Mouse (Mus musculus): ENCODE results near the gene Slitrk1.

Gene Slitrk1

DNA sequence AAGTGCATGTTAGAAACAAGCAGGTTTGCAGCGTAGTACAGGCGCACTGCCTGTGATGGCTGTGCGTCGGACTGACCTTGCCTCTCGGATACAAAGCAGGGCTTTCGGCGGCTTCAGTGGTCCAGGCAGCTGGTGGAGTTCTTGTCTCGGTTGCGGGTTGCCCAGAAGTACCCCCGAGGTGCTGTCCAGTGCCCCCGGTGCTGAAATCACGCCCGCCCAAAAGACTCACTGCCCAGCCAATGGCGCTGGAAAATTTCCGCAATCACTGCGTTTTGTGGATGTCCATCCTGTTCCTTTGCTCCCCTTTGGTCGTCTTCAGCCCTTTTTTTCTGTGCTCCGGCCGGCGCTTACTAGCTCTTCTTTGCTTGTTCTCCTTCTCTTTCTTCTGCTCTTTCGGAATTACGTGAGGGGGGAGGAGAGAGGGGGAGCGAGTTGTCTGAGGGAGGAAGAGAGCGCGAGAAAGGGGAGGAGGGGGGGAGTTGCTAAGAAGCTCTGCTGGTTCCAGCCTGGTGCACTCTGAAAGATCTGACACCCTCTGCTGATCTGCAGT, at the start of gene Slitrk1:
Gene Slitrk1 (minus strand): TSS at position 445 of the 550 bp plus-strand sequence.
- no peak for DNase-seq (ENCODE audit: low spot score)

DNA sequence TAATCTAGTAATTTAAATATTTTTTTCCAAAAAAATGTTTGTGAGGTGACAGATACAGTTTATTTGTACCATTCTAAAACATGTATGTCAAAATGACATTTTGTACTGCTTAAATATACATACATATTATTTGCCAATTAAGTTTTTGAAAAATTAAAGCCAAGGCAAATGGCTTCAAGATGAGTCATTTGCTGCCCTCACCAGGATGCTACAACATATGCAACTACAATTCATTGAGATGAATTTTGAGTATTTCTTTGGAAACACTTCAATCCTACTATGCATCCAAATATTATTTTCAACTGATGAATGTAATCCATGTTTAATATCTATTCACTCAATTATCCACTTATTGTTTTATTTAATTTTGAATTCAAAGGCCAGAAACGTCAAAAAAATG, 21.8 kb upstream of the Slitrk1 start:
- no peak for DNase-seq (ENCODE audit: low spot score)

DNA sequence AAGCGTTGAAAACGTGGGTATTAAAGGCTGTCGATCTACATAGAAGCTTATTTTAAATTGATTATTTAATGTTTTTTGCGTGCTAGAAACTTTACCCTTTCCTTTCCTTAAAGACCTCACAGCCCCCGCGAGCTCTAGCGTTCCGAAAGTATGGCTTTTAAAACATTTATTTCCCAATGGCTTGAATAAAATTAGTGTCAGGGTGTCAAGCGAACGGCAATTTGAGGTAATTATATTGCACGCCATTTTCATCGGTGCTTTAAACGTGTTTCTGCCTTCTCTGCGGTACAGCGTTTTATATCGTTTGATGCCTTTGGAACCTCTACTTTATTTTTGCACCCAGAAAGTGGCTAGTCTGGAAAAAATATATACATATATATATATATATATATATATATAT, 378 bp upstream of the Slitrk1 start:
- no peak for DNase-seq (ENCODE audit: low spot score)

GRCm38 (mm10) chr14:108912876-108913490, 975 bp downstream of the Slitrk1 start:
- DNase-seq (ENCODE audit: low spot score): no peak

- DNase-seq (ENCODE audit: low spot score): no peak
Observed at GRCm38 (mm10) chr14:108912021-108912875, 1.7 kb downstream of the Slitrk1 start.

DNA sequence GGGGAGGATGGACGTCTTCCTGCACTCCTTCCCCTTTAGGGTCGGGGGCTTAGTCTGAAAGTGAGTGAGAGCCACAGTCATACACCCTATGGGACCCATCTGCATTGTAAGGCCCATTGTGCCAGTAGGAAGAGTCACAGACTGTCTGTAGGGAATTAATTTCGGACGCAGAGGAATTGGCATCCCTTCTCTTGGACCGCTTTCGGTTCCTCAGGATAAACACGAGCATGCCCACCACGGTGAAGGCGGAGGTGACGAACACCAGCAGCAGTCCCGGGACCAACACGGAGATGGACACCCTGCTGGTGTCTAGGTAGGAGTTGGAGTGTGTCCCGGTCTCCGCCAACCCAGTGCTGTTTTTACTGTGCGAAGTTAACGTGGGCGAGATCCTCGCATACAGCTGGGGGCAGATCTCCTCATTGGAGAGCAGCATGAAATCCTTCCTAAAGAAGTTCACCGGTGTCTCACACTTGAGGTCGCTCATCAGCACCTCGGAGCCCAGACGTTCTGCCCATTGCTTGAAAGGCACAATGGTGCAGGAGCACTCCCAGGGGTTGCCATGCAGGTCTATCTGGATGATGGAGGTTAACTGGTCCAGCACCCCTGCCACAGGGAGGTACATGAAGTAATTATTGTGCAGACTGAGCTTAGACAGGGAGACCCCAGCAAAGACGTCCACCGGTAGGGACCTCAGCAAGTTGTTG, 2.7 kb downstream of the Slitrk1 start:
- no peak for DNase-seq (ENCODE audit: low spot score)

GRCm38 (mm10) chr14:108910449-108911137, 3.4 kb downstream of the Slitrk1 start:
- DNase-seq (ENCODE audit: low spot score): no peak

GRCm38 (mm10) chr14:108909336-108909953, 4.5 kb downstream of the Slitrk1 start:
- DNase-seq (ENCODE audit: low spot score): no peak

GRCm38 (mm10) chr14:108898601-108899000, 15.4 kb downstream of the Slitrk1 start:
- no peak for DNase-seq (ENCODE audit: low spot score)

- DNase-seq (ENCODE audit: low spot score): no peak
Observed at GRCm38 (mm10) chr14:108895456-108895855, 18.5 kb downstream of the Slitrk1 start.

GRCm38 (mm10) chr14:108867816-108868215, 46.1 kb downstream of the Slitrk1 start:
- DNase-seq (ENCODE audit: low spot score): no peak

- DNase-seq (ENCODE audit: low spot score): no peak
Observed at GRCm38 (mm10) chr14:108864631-108865030, 49.3 kb downstream of the Slitrk1 start.

- DNase-seq (ENCODE audit: low spot score): no peak
Observed at GRCm38 (mm10) chr14:108859310-108859709, 54.6 kb downstream of the Slitrk1 start.
